11 mouse cellular contexts compared by ENCODE assay signal in the genomic region with DNA sequence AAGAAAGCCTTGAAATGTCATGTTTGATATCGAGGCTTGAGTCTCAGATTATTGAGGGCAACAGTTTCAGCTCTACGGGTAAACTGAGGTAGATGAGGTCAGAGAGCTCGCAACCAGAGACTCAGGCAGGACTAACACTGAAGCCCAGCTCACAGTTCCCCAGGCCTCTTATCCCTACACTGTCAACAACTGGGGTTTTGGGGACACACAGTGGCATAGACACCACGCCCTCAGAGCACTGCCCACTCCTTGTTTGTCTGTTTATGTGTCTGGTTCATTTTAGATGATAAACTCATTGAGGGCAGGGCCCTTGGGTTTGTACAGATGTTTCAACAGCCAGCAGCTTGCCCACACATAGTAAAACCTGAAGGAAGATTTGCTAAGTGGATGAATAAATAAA.
"Had no signal": no experiment of that assay in that cellular context is flagged by ENCODE, and none has a peak within 500 bp of the region (broad histone marks: within the 10 kb centered on the region; RNA-seq: fewer than 3 reads in every experiment).

No protein-coding gene starts in this region.

- H3K4me1 ChIP-seq: kidney, embryonic 15.5 days; midbrain, embryonic 13.5 days; neural tube, embryonic 13.5 days had no signal

- H3K4me2 ChIP-seq: kidney, embryonic 15.5 days; liver, embryonic 15.5 days; lung, embryonic 14.5 days; midbrain, embryonic 13.5 days; neural tube, embryonic 13.5 days had no signal

- H3K27me3 ChIP-seq: kidney, embryonic 15.5 days; liver, embryonic 15.5 days; midbrain, embryonic 13.5 days; neural tube, embryonic 13.5 days had no signal

- H3K4me3 ChIP-seq: kidney, embryonic 15.5 days; liver, embryonic 15.5 days; midbrain, embryonic 10.5 days; midbrain, embryonic 13.5 days; myocyte; neural tube, embryonic 13.5 days had no signal

- H3K9ac ChIP-seq: kidney, embryonic 15.5 days; liver, embryonic 15.5 days; lung, embryonic 14.5 days; midbrain, embryonic 13.5 days; neural tube, embryonic 13.5 days had no signal

- DNase-seq: thymus, postnatal 4 days had no signal

- H3K27ac ChIP-seq: kidney, embryonic 15.5 days; liver, embryonic 15.5 days; macrophage; midbrain, embryonic 10.5 days; midbrain, embryonic 13.5 days; neural tube, embryonic 13.5 days had no signal

- ATAC-seq: intestine, postnatal 0 days; midbrain, embryonic 13.5 days; midbrain, embryonic 16.5 days had no signal

- H3K36me3 ChIP-seq: kidney, embryonic 15.5 days; liver, embryonic 15.5 days; midbrain, embryonic 10.5 days; midbrain, embryonic 13.5 days; neural tube, embryonic 13.5 days had no signal

- H3K9me3 ChIP-seq: kidney, embryonic 15.5 days; liver, embryonic 15.5 days; midbrain, embryonic 10.5 days; midbrain, embryonic 13.5 days; neural tube, embryonic 13.5 days had no signal
